Mouse (Mus musculus): ENCODE measurements around the gene Rab3a. TPM values are rescaled to one million over a fixed set of nuclear protein-coding genes. Genes with fewer than 3 reads are reported as not detected.

The Rab3a gene
- total and polyA plus RNA-seq, 3 experiments = 46.5 to 89.1 (median 48.0) TPM

DNA sequence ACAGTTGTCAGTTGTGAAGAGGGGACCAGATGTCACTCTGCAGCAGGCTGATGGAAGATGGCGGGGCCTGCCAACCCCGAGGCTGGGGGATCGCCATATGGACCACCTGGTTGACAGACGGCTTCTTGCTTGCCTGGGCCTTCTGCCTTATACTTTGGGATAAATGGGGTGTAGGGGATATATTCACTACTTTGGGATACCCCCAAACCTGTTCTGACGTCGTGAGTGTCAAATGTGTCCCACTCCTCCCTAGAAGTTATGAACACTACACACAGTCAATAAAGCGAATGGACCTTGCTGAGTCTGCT is 3.8 kb downstream of the Rab3a start:
- no peaks in the 10 kb centered on the region for H3K27me3 ChIP-seq (ENCODE audit: control insufficient read depth, insufficient read depth, low read length)
- intact Hi-C loops (cut with DNase I) = no loop called here
- H3K36me3 ChIP-seq (ENCODE audit: control insufficient read depth, insufficient read depth, low read length) = peaks cover 3% of the 10 kb centered on the region; the same call in 1 of the 2 replicates
- H3K27ac ChIP-seq = no peak overlapping the region
- WGBS = 87% methylated on average over 7 of the region's 7 CpGs
- peak in 1 of 2 experiments; percentile 14 for DNase-seq
- H3K4me1 ChIP-seq (ENCODE audit: control insufficient read depth, insufficient read depth, low read length) = peaks cover 27% of the 10 kb centered on the region
- no peak overlapping the region for H3K9ac ChIP-seq (ENCODE audit: low read depth, low read length)
- H3K79me2 ChIP-seq (replicated peaks; ENCODE audit: control insufficient read depth, insufficient read depth, low read length) = no peaks in the 10 kb centered on the region
- no peak overlapping the region for H3K4me3 ChIP-seq
- no peak for TF ChIP-seq POLR2A (IDR thresholded peaks at IDR 0.05; ENCODE audit: insufficient read depth, low read depth, low read length)
- TF ChIP-seq EP300 (IDR thresholded peaks at IDR 0.05; ENCODE audit: insufficient read depth, low read depth, low read length) = no peak
- no peak for TF ChIP-seq CTCF (IDR thresholded peaks at IDR 0.05)

DNA sequence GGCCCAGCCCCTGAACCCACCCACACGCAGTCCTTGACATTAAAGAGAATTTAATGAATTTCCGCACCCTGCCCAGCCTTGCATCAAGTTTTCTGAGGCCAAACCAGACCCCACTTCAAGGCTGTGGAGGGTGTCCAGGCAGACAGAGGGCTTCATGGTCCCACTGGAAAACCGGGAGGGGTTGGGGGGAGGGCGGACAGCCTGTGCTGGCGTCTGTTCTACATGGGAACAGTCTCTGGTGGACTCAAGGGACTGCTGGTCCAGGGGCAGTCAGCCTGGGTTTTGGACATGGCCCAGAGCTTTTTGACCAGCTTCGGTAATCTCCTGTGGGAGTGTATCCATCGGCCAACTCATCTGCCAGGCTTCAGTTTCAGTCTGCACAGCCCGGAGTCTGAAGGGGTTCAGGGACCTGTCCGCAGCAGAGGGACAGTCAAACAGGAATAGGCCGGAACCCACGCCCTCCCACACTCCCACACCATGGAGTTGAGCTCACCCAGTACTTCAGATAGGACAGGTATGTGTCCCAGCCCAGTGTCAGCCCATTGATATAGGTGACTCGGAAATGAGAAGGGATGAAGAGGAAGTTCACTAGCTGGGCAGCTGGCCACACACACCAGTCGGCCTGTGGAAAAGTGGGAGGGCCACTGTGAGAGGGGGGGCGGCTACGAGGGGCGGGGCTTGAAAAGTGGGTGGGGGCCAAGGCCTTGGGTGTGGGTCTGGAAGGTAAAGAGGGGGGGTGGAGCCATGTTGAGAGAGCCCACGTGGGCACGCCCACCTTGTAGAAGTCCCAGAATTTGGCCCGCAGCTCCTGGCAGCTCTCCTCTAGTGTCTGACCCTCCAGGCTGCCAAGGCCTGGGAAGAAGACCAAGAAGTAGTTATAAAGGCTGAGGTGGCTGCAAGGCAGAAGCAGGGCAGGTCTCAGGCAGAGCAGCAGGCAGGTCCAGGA is 4.4 kb downstream of the Rab3a start:
- no peak overlapping the region for H3K4me3 ChIP-seq
- H3K79me2 ChIP-seq (replicated peaks; ENCODE audit: control insufficient read depth, insufficient read depth, low read length) = no peaks in the 10 kb centered on the region
- H3K27ac ChIP-seq = no peak overlapping the region; the same call in none of the 2 replicates
- DNase-seq = peak in 1 of 2 experiments; percentile 34
- H3K27me3 ChIP-seq (ENCODE audit: control insufficient read depth, insufficient read depth, low read length) = no peaks in the 10 kb centered on the region
- peaks cover 2% of the 10 kb centered on the region; the same call in 1 of the 2 replicates for H3K36me3 ChIP-seq (ENCODE audit: control insufficient read depth, insufficient read depth, low read length)
- intact Hi-C loops (cut with DNase I) = no loop called here
- no peak overlapping the region for H3K9ac ChIP-seq (ENCODE audit: low read depth, low read length)
- TF ChIP-seq EP300 (IDR thresholded peaks at IDR 0.05; ENCODE audit: insufficient read depth, low read depth, low read length) = no peak
- TF ChIP-seq CTCF (IDR thresholded peaks at IDR 0.05) = no peak
- TF ChIP-seq POLR2A (IDR thresholded peaks at IDR 0.05; ENCODE audit: insufficient read depth, low read depth, low read length) = no peak
- 53% methylated on average over 19 of the region's 19 CpGs for WGBS
- H3K4me1 ChIP-seq (ENCODE audit: control insufficient read depth, insufficient read depth, low read length) = peaks cover 22% of the 10 kb centered on the region

GRCm38 (mm10) chr8:70760350-70760749 is 5.9 kb downstream of the Rab3a start:
- WGBS = under 1% methylated on average over 22 of the region's 22 CpGs
- no peak for DNase-seq
- H3K36me3 ChIP-seq (ENCODE audit: control insufficient read depth, insufficient read depth, low read length) = no peaks in the 10 kb centered on the region
- no peaks in the 10 kb centered on the region for H3K79me2 ChIP-seq (replicated peaks; ENCODE audit: control insufficient read depth, insufficient read depth, low read length)
- peak overlapping the region; percentile 81 for H3K27ac ChIP-seq
- TF ChIP-seq CTCF (IDR thresholded peaks at IDR 0.05) = no peak
- H3K9ac ChIP-seq (ENCODE audit: low read depth, low read length) = peak overlapping the region; percentile 89
- H3K27me3 ChIP-seq (ENCODE audit: control insufficient read depth, insufficient read depth, low read length) = no peaks in the 10 kb centered on the region
- H3K4me1 ChIP-seq (ENCODE audit: control insufficient read depth, insufficient read depth, low read length) = peaks cover 15% of the 10 kb centered on the region
- intact Hi-C loops (cut with DNase I) = no loop called here
- H3K4me3 ChIP-seq = peak overlapping the region; percentile 93

DNA sequence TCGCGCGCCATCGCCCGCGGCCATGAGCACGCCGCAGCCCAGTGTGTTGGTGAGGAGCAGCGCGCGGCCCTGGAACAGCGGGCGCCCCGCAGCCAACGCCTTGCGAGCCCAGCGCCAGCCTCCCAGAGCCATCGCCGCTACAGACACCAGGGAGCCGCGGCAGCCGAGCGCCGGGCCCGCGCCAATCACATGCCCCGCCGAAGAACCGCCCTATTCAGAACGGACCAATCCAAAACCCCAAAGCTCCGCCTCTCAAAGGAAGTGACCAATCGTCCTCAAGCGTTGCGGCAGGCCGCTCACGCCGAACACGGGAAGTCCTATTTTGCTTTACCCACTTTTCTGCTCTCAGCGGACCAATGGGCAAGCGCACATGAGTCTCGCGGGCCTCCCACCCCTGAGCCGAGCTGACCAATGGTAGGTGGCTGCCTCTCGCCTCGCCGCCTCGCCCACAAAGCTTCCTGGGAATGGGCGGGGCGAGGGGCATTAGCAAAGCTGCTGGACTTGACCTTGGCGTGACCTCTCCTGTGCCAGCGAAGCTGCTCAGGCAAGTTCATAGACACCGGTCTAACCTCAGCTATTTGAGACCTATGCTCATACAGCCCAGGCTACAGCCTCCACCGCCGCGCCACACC is 6.4 kb downstream of the Rab3a start, which contains the start of gene Mpv17l2:
TSS of gene Mpv17l2 (minus strand) at position 172 of the 632 bp plus-strand sequence.
- H3K9ac ChIP-seq (ENCODE audit: low read depth, low read length) = peak within 1 kb of the TSS; percentile 89
- peaks cover 11% of the 10 kb centered on the region for H3K4me1 ChIP-seq (ENCODE audit: control insufficient read depth, insufficient read depth, low read length)
- intact Hi-C loops (cut with DNase I) = no loop called here
- peak; percentile 91 to 98 for DNase-seq
- H3K4me3 ChIP-seq = peak within 1 kb of the TSS; percentile 93
- under 1% methylated on average over 55 of the region's 55 CpGs for WGBS
- no peaks in the 10 kb centered on the region for H3K79me2 ChIP-seq (replicated peaks; ENCODE audit: control insufficient read depth, insufficient read depth, low read length)
- no peaks in the 10 kb centered on the region for H3K27me3 ChIP-seq (ENCODE audit: control insufficient read depth, insufficient read depth, low read length)
- TF ChIP-seq CTCF (IDR thresholded peaks at IDR 0.05) (no peak), POLR2A (IDR thresholded peaks at IDR 0.05; ENCODE audit: insufficient read depth, low read depth, low read length) (peak; percentile 60; the same call in 1 of the 2 replicates), EP300 (IDR thresholded peaks at IDR 0.05; ENCODE audit: insufficient read depth, low read depth, low read length) (peak; percentile 74; the same call in 1 of the 2 replicates)
- peak within 1 kb of the TSS; percentile 87 for H3K27ac ChIP-seq
- H3K36me3 ChIP-seq (ENCODE audit: control insufficient read depth, insufficient read depth, low read length) = no peaks in the 10 kb centered on the region

DNA sequence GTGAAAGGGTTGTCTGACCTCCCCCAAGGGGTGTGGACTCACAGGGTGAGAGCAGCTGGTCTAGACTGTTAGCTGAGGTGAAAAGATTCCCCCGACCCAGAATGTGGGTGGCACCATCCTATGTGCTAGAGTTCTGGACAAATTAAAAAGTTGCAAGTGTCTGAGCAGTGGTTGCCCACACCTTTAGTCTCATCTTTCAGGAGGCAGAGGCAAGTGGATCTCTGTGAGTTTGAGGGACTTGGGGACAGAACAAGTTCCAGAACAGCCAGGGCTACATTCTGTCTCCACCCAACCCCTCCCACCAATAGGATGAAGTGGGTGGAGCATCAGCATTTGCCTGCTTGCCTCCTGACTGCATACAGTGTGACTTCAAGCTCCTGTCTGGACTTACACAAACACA is 7.6 kb downstream of the Rab3a start:
- no peak for DNase-seq
- TF ChIP-seq POLR2A (IDR thresholded peaks at IDR 0.05; ENCODE audit: insufficient read depth, low read depth, low read length) (0 out of 2 replicates have a peak, but pooled peaks have one; percentile 7), EP300 (IDR thresholded peaks at IDR 0.05; ENCODE audit: insufficient read depth, low read depth, low read length) (no peak)
- no peaks in the 10 kb centered on the region for H3K27me3 ChIP-seq (ENCODE audit: control insufficient read depth, insufficient read depth, low read length)
- no peaks in the 10 kb centered on the region for H3K79me2 ChIP-seq (replicated peaks; ENCODE audit: control insufficient read depth, insufficient read depth, low read length)
- WGBS = 70% methylated on average over 1 of the region's 1 CpGs
- no peak overlapping the region; the same call in 1 of the 2 replicates for H3K27ac ChIP-seq
- no peak overlapping the region for H3K4me3 ChIP-seq
- no peak overlapping the region for H3K9ac ChIP-seq (ENCODE audit: low read depth, low read length)
- peaks cover 15% of the 10 kb centered on the region for H3K4me1 ChIP-seq (ENCODE audit: control insufficient read depth, insufficient read depth, low read length)
- intact Hi-C loops (cut with DNase I) = no loop called here
- no peaks in the 10 kb centered on the region for H3K36me3 ChIP-seq (ENCODE audit: control insufficient read depth, insufficient read depth, low read length)

DNA sequence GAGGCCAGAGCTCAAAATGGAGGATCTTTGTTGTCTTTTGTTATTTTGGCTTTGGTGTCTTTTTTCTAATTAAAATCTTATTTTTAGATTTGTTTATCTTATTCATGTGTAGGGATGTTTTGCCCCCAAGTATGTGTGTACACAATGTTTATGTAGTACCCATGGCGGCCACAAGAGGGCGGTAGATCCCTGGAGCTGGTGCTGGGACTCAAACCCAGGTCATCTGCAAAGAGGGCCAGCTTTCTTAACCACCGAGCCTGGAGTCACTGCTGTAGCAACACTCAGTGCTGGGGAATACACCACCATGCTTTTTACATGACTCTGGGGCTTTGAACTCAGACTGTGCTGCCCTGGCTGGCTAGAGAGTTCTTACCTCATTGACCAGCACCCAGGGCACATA is 8.9 kb downstream of the Rab3a start:
- 0 out of 2 replicates have a peak, but pooled peaks have one; percentile 12 for TF ChIP-seq EP300 (IDR thresholded peaks at IDR 0.05; ENCODE audit: insufficient read depth, low read depth, low read length)
- no peak for TF ChIP-seq POLR2A (IDR thresholded peaks at IDR 0.05; ENCODE audit: insufficient read depth, low read depth, low read length)
- peak; percentile 88 for TF ChIP-seq CTCF (IDR thresholded peaks at IDR 0.05)
- DNase-seq = peak in 1 of 2 experiments; percentile 72
- Histone ChIP-seq H3K4me3 (no peak overlapping the region), H3K79me2 (replicated peaks; ENCODE audit: control insufficient read depth, insufficient read depth, low read length) (no peaks in the 10 kb centered on the region), H3K27me3 (ENCODE audit: control insufficient read depth, insufficient read depth, low read length) (no peaks in the 10 kb centered on the region), H3K4me1 (ENCODE audit: control insufficient read depth, insufficient read depth, low read length) (peaks cover 15% of the 10 kb centered on the region), H3K36me3 (ENCODE audit: control insufficient read depth, insufficient read depth, low read length) (no peaks in the 10 kb centered on the region), H3K9ac (ENCODE audit: low read depth, low read length) (no peak overlapping the region), H3K27ac (no peak overlapping the region)
- WGBS = 8% methylated on average over 3 of the region's 3 CpGs
- intact Hi-C loops (cut with DNase I) = no loop called here
